In genomic region chr3:48631889-48632483, GRCm38 (mm10) we compare ENCODE assay signal across 23 mouse cellular contexts.
A peak's percentile ranks its signal among the peaks of the same experiment; 100 is the strongest.
DNase-seq lines count a peak whose midpoint lies in the region; ATAC-seq and TF ChIP-seq lines count a peak whose summit lies in the region.
"Had no signal": no experiment of that assay in that cellular context is flagged by ENCODE, and none has a peak within 500 bp of the region (broad histone marks: within the 10 kb centered on the region; RNA-seq: fewer than 3 reads in every experiment).

No protein-coding gene starts in this region.

- TF ChIP-seq CTCF in heart, adult 2 months (IDR thresholded peaks at IDR 0.05) = no peak

- intact Hi-C loops in heart, adult 2 months (cut with DNase I) = no loop called here

- 33% methylated on average over 3 of the region's 3 CpGs for WGBS in intestine, embryonic 16.5 days
- WGBS in heart, adult 2 months = 36% methylated on average over 3 of the region's 3 CpGs

- 0 out of 2 replicates have a peak overlapping the region, but pooled peaks have one; percentile 5 for H3K27ac ChIP-seq in intestine, embryonic 16.5 days (ENCODE audit: low read length)
- H3K27ac ChIP-seq in heart, adult 2 months = no peak overlapping the region
- H3K27ac ChIP-seq: embryonic facial prominence, embryonic 15.5 days; forebrain, embryonic 10.5 days; gastrocnemius, adult 2 months; hindbrain, embryonic 12.5 days had no signal

- H3K4me1 ChIP-seq in intestine, embryonic 16.5 days (ENCODE audit: control insufficient read depth, insufficient read depth, low read length) = no peaks in the 10 kb centered on the region
- H3K4me1 ChIP-seq in heart, adult 2 months (ENCODE audit: control insufficient read depth, insufficient read depth, low read length) = no peaks in the 10 kb centered on the region
- H3K4me1 ChIP-seq: embryonic facial prominence, embryonic 15.5 days; forebrain, embryonic 10.5 days; hindbrain, embryonic 12.5 days had no signal

- TF ChIP-seq EP300 in heart, adult 2 months (IDR thresholded peaks at IDR 0.05; ENCODE audit: insufficient read depth, low read depth, low read length) = no peak

- H3K36me3 ChIP-seq in intestine, embryonic 16.5 days (ENCODE audit: control insufficient read depth, insufficient read depth, low read length) = no peaks in the 10 kb centered on the region
- H3K36me3 ChIP-seq in heart, adult 2 months (ENCODE audit: control insufficient read depth, insufficient read depth, low read length) = no peaks in the 10 kb centered on the region
- H3K36me3 ChIP-seq: embryonic facial prominence, embryonic 15.5 days; forebrain, embryonic 10.5 days; hindbrain, embryonic 12.5 days had no signal

- no peak for TF ChIP-seq POLR2A in heart, adult 2 months (IDR thresholded peaks at IDR 0.05; ENCODE audit: insufficient read depth, low read depth, low read length)

- H3K4me2 ChIP-seq in intestine, embryonic 16.5 days (ENCODE audit: low read depth, low read length) = no peak overlapping the region
- H3K4me2 ChIP-seq: embryonic facial prominence, embryonic 15.5 days; hindbrain, embryonic 12.5 days had no signal

- H3K27me3 ChIP-seq in intestine, embryonic 16.5 days (replicated peaks; ENCODE audit: control insufficient read depth, insufficient read depth, low read length) = no peaks in the 10 kb centered on the region
- no peaks in the 10 kb centered on the region for H3K27me3 ChIP-seq in heart, adult 2 months (ENCODE audit: control insufficient read depth, insufficient read depth, low read length)
- H3K27me3 ChIP-seq: embryonic facial prominence, embryonic 15.5 days; hindbrain, embryonic 12.5 days had no signal

- no peak overlapping the region for H3K4me3 ChIP-seq in intestine, embryonic 16.5 days (ENCODE audit: low read length)
- H3K4me3 ChIP-seq in heart, adult 2 months = no peak overlapping the region
- H3K4me3 ChIP-seq: embryonic facial prominence, embryonic 15.5 days; erythroblast, embryonic 14.5 days; forebrain, embryonic 10.5 days; gastrocnemius, adult 2 months; hindbrain, embryonic 12.5 days had no signal

- no peak overlapping the region for H3K9ac ChIP-seq in intestine, embryonic 16.5 days (ENCODE audit: low read depth, low read length)
- H3K9ac ChIP-seq in heart, adult 2 months (ENCODE audit: low read depth, low read length) = no peak overlapping the region
- H3K9ac ChIP-seq: embryonic facial prominence, embryonic 15.5 days; hindbrain, embryonic 12.5 days had no signal

- H3K79me2 ChIP-seq in heart, adult 2 months (replicated peaks; ENCODE audit: control insufficient read depth, insufficient read depth, low read length) = no peaks in the 10 kb centered on the region

- peak; percentile 63 for ATAC-seq in intestine, embryonic 16.5 days
- ATAC-seq: forebrain, embryonic 14.5 days; hindbrain, embryonic 16.5 days; inflammation-experienced regulatory T-cells, adult 6 months had no signal

- DNase-seq in frontal cortex, postnatal 36 days (ENCODE audit: low spot score in 2 of 2) = peak; percentile 9 to 30
- DNase-seq in frontal cortex, postnatal 14 days (ENCODE audit: low spot score in 2 of 2) = no peak
- peak; percentile 6 for DNase-seq in right cerebral cortex, postnatal 25 days
- DNase-seq in right cerebral cortex, postnatal 4 days = no peak
- no peak for DNase-seq in kidney, postnatal 14 days
- no peak for DNase-seq in heart, adult 2 months
- DNase-seq: adrenal gland, adult 2 months; adrenal gland, postnatal 25 days; cerebellum, adult 8-10 months; cerebellum, postnatal 14 days; embryo, embryonic 11 days; gastrocnemius, adult 2 months; gastrocnemius, postnatal 25 days; heart, postnatal 10 days; heart, postnatal 4 days had no signal

- H3K9me3 ChIP-seq in intestine, embryonic 16.5 days (ENCODE audit: control insufficient read depth, low read length) = no peaks in the 10 kb centered on the region
- H3K9me3 ChIP-seq: embryonic facial prominence, embryonic 15.5 days; forebrain, embryonic 10.5 days; hindbrain, embryonic 12.5 days had no signal

Comparison
In these comparisons a context has a peak if more than half of its experiments do, and no peak if none do; other contexts are left out.
1. DNase-seq: peak in frontal cortex, postnatal 36 days (2 of 2) and right cerebral cortex, postnatal 25 days (single experiment); none in frontal cortex, postnatal 14 days (0 of 2), right cerebral cortex, postnatal 4 days (single experiment), kidney, postnatal 14 days (single experiment) and heart, adult 2 months (0 of 2).